Comparison of ENCODE assay signal across 31 mouse cellular contexts in the genomic region with DNA sequence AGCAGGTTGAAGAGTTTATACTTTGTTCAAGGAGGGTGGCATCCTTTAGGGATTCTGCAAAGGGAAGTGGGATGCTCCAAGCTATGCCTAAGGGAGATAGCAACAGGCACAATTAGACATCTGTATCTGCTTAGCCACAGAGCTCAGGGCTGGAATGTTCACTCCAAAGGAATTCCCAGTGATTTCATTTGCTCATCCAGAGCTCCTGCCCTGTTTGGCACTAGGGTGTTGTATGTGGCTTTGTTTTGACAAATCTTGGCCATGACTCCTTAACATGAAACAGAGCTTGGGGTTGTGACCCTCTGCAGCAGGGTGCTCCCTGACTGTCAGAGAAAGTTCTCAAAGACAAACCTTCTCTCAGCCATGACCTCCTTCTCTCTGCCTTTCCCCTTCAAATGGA.
DNase-seq lines count a peak whose midpoint lies in the region; ATAC-seq lines count a peak whose summit lies in the region.
"Had no signal": no experiment of that assay in that cellular context is flagged by ENCODE, and none has a peak within 500 bp of the region (broad histone marks: within the 10 kb centered on the region; RNA-seq: fewer than 3 reads in every experiment).

No protein-coding gene starts in this region.

- no peaks in the 10 kb centered on the region for H3K9me3 ChIP-seq in forebrain, embryonic 14.5 days (replicated peaks; ENCODE audit: control insufficient read depth, low read length)
- H3K9me3 ChIP-seq: embryonic facial prominence, embryonic 12.5 days; forebrain, embryonic 10.5 days; heart, embryonic 10.5 days; heart, embryonic 15.5 days; hindbrain, embryonic 13.5 days; kidney, embryonic 15.5 days; liver, embryonic 15.5 days had no signal

- H3K36me3 ChIP-seq in forebrain, embryonic 14.5 days (ENCODE audit: control insufficient read depth, insufficient read depth, low read length), result no peaks in the 10 kb centered on the region
- H3K36me3 ChIP-seq: embryonic facial prominence, embryonic 12.5 days; forebrain, embryonic 10.5 days; heart, embryonic 10.5 days; heart, embryonic 15.5 days; hindbrain, embryonic 13.5 days; kidney, embryonic 15.5 days; liver, embryonic 15.5 days had no signal

- no peak overlapping the region for H3K4me3 ChIP-seq in forebrain, embryonic 14.5 days (ENCODE audit: low read depth, low read length)
- H3K4me3 ChIP-seq: embryonic facial prominence, embryonic 12.5 days; forebrain, embryonic 10.5 days; heart, embryonic 10.5 days; heart, embryonic 15.5 days; hindbrain, embryonic 13.5 days; kidney, embryonic 15.5 days; liver, embryonic 15.5 days had no signal

- H3K9ac ChIP-seq in forebrain, embryonic 14.5 days (ENCODE audit: low read length), result no peak overlapping the region
- H3K9ac ChIP-seq: embryonic facial prominence, embryonic 12.5 days; forebrain, postnatal 0 days; heart, embryonic 15.5 days; hindbrain, embryonic 13.5 days; kidney, embryonic 15.5 days; liver, embryonic 15.5 days; lung, embryonic 14.5 days had no signal

- no peak overlapping the region for H3K27ac ChIP-seq in forebrain, embryonic 14.5 days (ENCODE audit: low read depth, low read length)
- H3K27ac ChIP-seq: embryonic facial prominence, embryonic 12.5 days; forebrain, embryonic 10.5 days; heart, embryonic 10.5 days; heart, embryonic 15.5 days; hindbrain, embryonic 13.5 days; kidney, embryonic 15.5 days; liver, embryonic 15.5 days; macrophage had no signal

- ATAC-seq in forebrain, embryonic 14.5 days, result no peak
- ATAC-seq: activated CD4-positive, CD25-positive, alpha-beta regulatory T cell, adult 4 months; forebrain, postnatal 0 days; inflammation-experienced regulatory T-cells, adult 6 months; midbrain, embryonic 16.5 days had no signal

- no peaks in the 10 kb centered on the region for H3K27me3 ChIP-seq in forebrain, embryonic 14.5 days (replicated peaks; ENCODE audit: control insufficient read depth, insufficient read depth, low read length)
- H3K27me3 ChIP-seq: embryonic facial prominence, embryonic 12.5 days; heart, embryonic 15.5 days; hindbrain, embryonic 13.5 days; kidney, embryonic 15.5 days; liver, embryonic 15.5 days had no signal

- intact Hi-C loops in gastrocnemius, postnatal 14 days (cut with DNase I; ENCODE audit: low total_unique reads), result no loop called here

- H3K4me2 ChIP-seq in forebrain, embryonic 14.5 days (ENCODE audit: low read length), result no peak overlapping the region
- H3K4me2 ChIP-seq: embryonic facial prominence, embryonic 12.5 days; heart, embryonic 15.5 days; hindbrain, embryonic 13.5 days; kidney, embryonic 15.5 days; liver, embryonic 15.5 days; lung, embryonic 14.5 days had no signal

- DNase-seq in gastrocnemius, postnatal 14 days, result peak; percentile 7
- no peak for DNase-seq in gastrocnemius, adult 8-10 months (ENCODE audit: low spot score in 2 of 2)
- DNase-seq in lung, postnatal 36 days, result peak; percentile 15
- DNase-seq in lung, postnatal 4 days, result no peak
- DNase-seq in embryo, embryonic 10 days (ENCODE audit: low spot score), result peak; percentile 16
- DNase-seq in skeletal muscle tissue, adult 2 months (ENCODE audit: low read depth, low spot score), result peak; percentile 61
- no peak for DNase-seq in cerebellum, adult 8-10 months
- DNase-seq in forebrain, embryonic 14.5 days (ENCODE audit: low spot score), result no peak
- DNase-seq: adrenal gland, postnatal 10 days; B cell, adult 2 months; cerebellum, adult 9-10 months; cerebellum, postnatal 36 days; forebrain, postnatal 0 days; heart, adult 11 months; kidney, adult 11 months; kidney, postnatal 25 days; lung, embryonic 14.5 days; right cerebral cortex, postnatal 4 days; thymus, adult 2 months; thymus, postnatal 4 days had no signal

- H3K4me1 ChIP-seq in forebrain, embryonic 14.5 days (ENCODE audit: control insufficient read depth, insufficient read depth, low read length), result no peaks in the 10 kb centered on the region
- H3K4me1 ChIP-seq: embryonic facial prominence, embryonic 12.5 days; forebrain, embryonic 10.5 days; heart, embryonic 10.5 days; heart, embryonic 15.5 days; hindbrain, embryonic 13.5 days; kidney, embryonic 15.5 days; liver, embryonic 15.5 days had no signal

Comparison
In these comparisons a context has a peak if more than half of its experiments do, and no peak if none do; other contexts are left out.
1. DNase-seq: peak in gastrocnemius, postnatal 14 days (single experiment), lung, postnatal 36 days (single experiment), embryo, embryonic 10 days (single experiment) and skeletal muscle tissue, adult 2 months (single experiment); none in gastrocnemius, adult 8-10 months (0 of 2), lung, postnatal 4 days (0 of 2), cerebellum, adult 8-10 months (single experiment) and forebrain, embryonic 14.5 days (single experiment).